ENCODE assay signal across 9 mouse cellular contexts in genomic region chr2:158284571-158284970, GRCm38 (mm10). TPM values are rescaled to one million over a fixed set of nuclear protein-coding genes. Genes with fewer than 3 reads are reported as not detected.
A peak's percentile ranks its signal among the peaks of the same experiment; 100 is the strongest.
DNase-seq lines count a peak whose midpoint lies in the region; ATAC-seq and TF ChIP-seq lines count a peak whose summit lies in the region.
"Had no signal": no experiment of that assay in that cellular context is flagged by ENCODE, and none has a peak within 500 bp of the region (broad histone marks: within the 10 kb centered on the region; RNA-seq: fewer than 3 reads in every experiment).

No protein-coding gene starts in this region.

- peaks cover 6% of the 10 kb centered on the region; the same call in 1 of the 2 replicates for H3K4me1 ChIP-seq in neural tube, embryonic 15.5 days
- no peaks in the 10 kb centered on the region for H3K4me1 ChIP-seq in thymus, adult 2 months (replicated peaks; ENCODE audit: control insufficient read depth, insufficient read depth, low read length)

- H3K9ac ChIP-seq in neural tube, embryonic 15.5 days (replicated peaks), result no peak overlapping the region

- no peak overlapping the region for H3K27ac ChIP-seq in neural tube, embryonic 15.5 days (replicated peaks)
- H3K27ac ChIP-seq in thymus, adult 2 months (ENCODE audit: control insufficient read depth, insufficient read depth, low read length), result no peak overlapping the region

- no peak for TF ChIP-seq POLR2A in thymus, adult 2 months (IDR thresholded peaks at IDR 0.05; ENCODE audit: control insufficient read depth, extremely low read depth, insufficient read depth, low read length, poor library complexity)

- peak; percentile 73 for DNase-seq in neural tube, embryonic 10.5 days (ENCODE audit: extremely low spot score, low spot score)
- DNase-seq in adrenal gland, adult 8-10 months, result peak; percentile 28
- DNase-seq in embryo, embryonic 11.5 days (ENCODE audit: low read depth, low spot score), result peak; percentile 42
- peak; percentile 73 for DNase-seq in heart, postnatal 4 days
- DNase-seq in layer of hippocampus, postnatal 14 days (ENCODE audit: low spot score in 2 of 2), result peak; percentile 50 to 54
- peak; percentile 76 for DNase-seq in mesoderm, embryonic 11.5 days (ENCODE audit: low read depth, low spot score)
- peak; percentile 60 for DNase-seq in thymus, adult 2 months

- no peaks in the 10 kb centered on the region for H3K36me3 ChIP-seq in neural tube, embryonic 15.5 days
- no peaks in the 10 kb centered on the region for H3K36me3 ChIP-seq in thymus, adult 2 months (ENCODE audit: control insufficient read depth, insufficient read depth, low read length)

- no peaks in the 10 kb centered on the region for H3K27me3 ChIP-seq in neural tube, embryonic 15.5 days (replicated peaks)
- no peaks in the 10 kb centered on the region for H3K27me3 ChIP-seq in thymus, adult 2 months (ENCODE audit: control insufficient read depth, insufficient read depth, low read length)

- ATAC-seq in neural tube, embryonic 15.5 days (ENCODE audit: low FRiP score), result no peak

- H3K4me3 ChIP-seq in neural tube, embryonic 15.5 days (replicated peaks), result no peak overlapping the region
- H3K4me3 ChIP-seq in thymus, adult 2 months (ENCODE audit: control insufficient read depth, insufficient read depth, low read length), result no peak overlapping the region
- H3K4me3 ChIP-seq: erythroblast, embryonic 14.5 days had no signal

- H3K4me2 ChIP-seq in neural tube, embryonic 15.5 days, result no peak overlapping the region

- WGBS in neural tube, embryonic 15.5 days, result 19% methylated on average over 11 of the region's 11 CpGs
- WGBS in thymus, adult 2 months, result 34% methylated on average over 11 of the region's 11 CpGs

- peak; percentile 81; the same call in 1 of the 2 replicates for TF ChIP-seq CTCF in thymus, adult 2 months (IDR thresholded peaks at IDR 0.05; ENCODE audit: borderline replicate concordance, control insufficient read depth, extremely low read depth, insufficient read depth, low read length, poor library complexity)

- H3K9me3 ChIP-seq in neural tube, embryonic 15.5 days (replicated peaks), result no peaks in the 10 kb centered on the region

RNA-seq across cellular contexts. Expression of gene Lbp, which starts 21.7 kb away (rescaled TPM):
- 2.3 and 3.4 TPM in 2 replicates for polyA plus RNA-seq in neural tube, embryonic 15.5 days (2015; fragmentation: Nextera tagmentation; extraction: Ambion mirVana)
- total RNA-seq in adrenal gland, adult 8-10 months (2022), result 10 to 100 TPM; 17.7 to 53.5 (median 24.9) TPM
- total RNA-seq in heart, postnatal 4 days (2021), result 1 to 10 TPM; 6.3 to 6.6 TPM
- total RNA-seq in layer of hippocampus, postnatal 14 days (2021), result 1 to 10 TPM; 2.3 to 8.0 TPM
- 6.2 and 12.1 TPM in 2 replicates for polyA plus RNA-seq in thymus, adult 2 months (2012; rRNA removed)

RNA-seq across cellular contexts. Expression of gene Bpi, which starts 26.7 kb away (rescaled TPM):
- polyA plus RNA-seq in neural tube, embryonic 15.5 days (2015; fragmentation: Nextera tagmentation; extraction: Ambion mirVana), result not detected in 2 replicates
- not detected for total RNA-seq in adrenal gland, adult 8-10 months (2022)
- not detected for total RNA-seq in heart, postnatal 4 days (2021)
- total RNA-seq in layer of hippocampus, postnatal 14 days (2021), result not detected
- polyA plus RNA-seq in thymus, adult 2 months (2012; rRNA removed), result 0.06 and 0.32 TPM in 2 replicates
- polyA plus RNA-seq: erythroblast, embryonic 14.5 days had no signal

RNA-seq across cellular contexts. Expression of gene D630003M21Rik, which starts 55.5 kb away (rescaled TPM):
- 2.4 and 2.5 TPM in 2 replicates for polyA plus RNA-seq in neural tube, embryonic 15.5 days (2015; fragmentation: Nextera tagmentation; extraction: Ambion mirVana)
- 1 to 10 TPM; 1.4 to 7.8 (median 4.4) TPM for total RNA-seq in adrenal gland, adult 8-10 months (2022)
- total RNA-seq in heart, postnatal 4 days (2021), result 1 to 10 TPM; 6.4 to 6.6 TPM
- 1 to 10 TPM; 4.7 to 4.9 TPM for total RNA-seq in layer of hippocampus, postnatal 14 days (2021)
- polyA plus RNA-seq in thymus, adult 2 months (2012; rRNA removed), result 2.2 and 3.1 TPM in 2 replicates
